Mouse (Mus musculus) testis, adult 2 months (tissue): ENCODE data around the gene Ubxn2a.

ENCODE experiments used
- CTCF ChIP-seq: fragments of 200-500 bp; IDR thresholded peaks from 2 replicates; pipeline ENCODE4 v1.5.1; 2012; ENCODE audit warnings: low read depth, mild to moderate bottlenecking, inconsistent platforms, low read length, moderate library complexity; ENCODE audit not compliant: control insufficient read depth, insufficient read depth, insufficient replicate concordance
- POLR2A ChIP-seq: fragments of 200-500 bp; IDR thresholded peaks from 2 replicates; pipeline ENCODE4 v1.6.1; 2012; ENCODE audit warnings: low read depth, mild to moderate bottlenecking, inconsistent platforms, low read length, moderate library complexity; ENCODE audit not compliant: control insufficient read depth

DNA sequence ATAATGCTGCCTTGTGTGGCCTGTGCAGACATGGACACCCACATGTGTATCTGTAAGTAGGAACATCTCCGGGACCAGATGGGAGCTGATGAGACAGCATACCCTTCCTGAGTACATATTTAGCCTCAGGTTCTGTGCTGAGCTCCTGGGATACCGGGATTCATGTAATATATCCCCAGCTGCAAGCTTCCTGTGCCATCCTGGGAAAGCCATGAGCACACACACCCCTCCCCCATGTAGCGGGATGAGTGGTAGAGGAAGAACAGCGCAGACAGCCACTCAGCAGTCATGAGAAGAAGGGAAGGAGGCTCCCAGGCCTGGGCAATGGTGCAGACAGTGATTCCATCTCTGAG, 43.2 kb downstream of the Ubxn2a start:
- TF ChIP-seq CTCF, result no peak
- TF ChIP-seq POLR2A, result no peak
